Mouse (Mus musculus) megakaryocyte, embryonic 14.5 days (primary cell): ENCODE results near the gene Stk24. TPM values are rescaled to one million over a fixed set of nuclear protein-coding genes. Genes with fewer than 3 reads are reported as not detected.

Source experiments
- H3K27me3 ChIP-seq: replicated peaks from 2 replicates; pipeline ENCODE3; 2012; ENCODE audit warnings: inconsistent platforms
- H3K36me3 ChIP-seq: replicated peaks from 2 replicates; pipeline ENCODE3; 2012; ENCODE audit warnings: low read length, inconsistent platforms, mixed read lengths
- H3K4me1 ChIP-seq: 2 replicates; pipeline ENCODE4 v1.6.1; 2012; ENCODE audit warnings: inconsistent platforms
- H3K4me3 ChIP-seq: replicated peaks from 2 replicates; pipeline ENCODE3; 2012; ENCODE audit warnings: moderate library complexity, mild to moderate bottlenecking, inconsistent platforms
- H3K9me3 ChIP-seq: 2 replicates; pipeline ENCODE4 v1.6.1; 2012; ENCODE audit warnings: inconsistent platforms
- FLI1 ChIP-seq: IDR thresholded peaks from 2 replicates; pipeline ENCODE4 v1.6.1; 2012; ENCODE audit warnings: low read length, inconsistent platforms, mixed read lengths
- GATA1 ChIP-seq: IDR thresholded peaks from 3 replicates; pipeline ENCODE4 v1.6.1; 2012; ENCODE audit warnings: mixed read lengths, low read length, inconsistent platforms, borderline replicate concordance
- polyA plus RNA-seq: library from polyadenylated mRNA; stranded (reverse); fragments of >175 nt; gene quantifications from 2 replicates; pipeline ENCODE4 v1.2.3, GENCODE M21; 2012; ENCODE audit warnings: low replicate concordance; ENCODE audit not compliant: insufficient read depth

Gene Stk24
- polyA plus RNA-seq, 1 experiment = 37.4 TPM

DNA sequence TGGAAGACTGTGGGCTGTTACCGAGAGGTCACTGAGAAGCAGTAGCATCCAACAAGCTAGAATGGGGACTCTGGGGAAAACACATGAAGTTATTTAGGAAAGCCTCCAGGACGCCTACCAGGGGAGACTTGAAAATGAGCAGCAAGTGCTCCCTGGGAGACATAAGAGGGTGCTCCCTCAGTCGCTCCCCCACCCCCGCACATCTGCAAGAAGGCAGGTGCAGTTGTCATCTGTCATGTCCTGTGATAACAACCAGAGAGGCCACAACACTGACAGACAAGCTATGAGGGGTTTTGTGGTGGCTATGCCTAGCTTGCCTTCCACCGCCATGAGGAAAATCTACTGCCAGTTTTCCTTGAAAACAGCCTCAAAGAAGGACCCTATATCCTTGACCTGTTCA lies 57.7 kb downstream of the Stk24 start:
- Histone ChIP-seq H3K4me1 (peaks cover 78% of the 10 kb centered on the region), H3K27me3 (no peaks in the 10 kb centered on the region), H3K36me3 (peaks cover 48% of the 10 kb centered on the region), H3K4me3 (peak overlapping the region; percentile 53), H3K9me3 (no peaks in the 10 kb centered on the region)
- TF ChIP-seq FLI1 (no peak), GATA1 (no peak)

DNA sequence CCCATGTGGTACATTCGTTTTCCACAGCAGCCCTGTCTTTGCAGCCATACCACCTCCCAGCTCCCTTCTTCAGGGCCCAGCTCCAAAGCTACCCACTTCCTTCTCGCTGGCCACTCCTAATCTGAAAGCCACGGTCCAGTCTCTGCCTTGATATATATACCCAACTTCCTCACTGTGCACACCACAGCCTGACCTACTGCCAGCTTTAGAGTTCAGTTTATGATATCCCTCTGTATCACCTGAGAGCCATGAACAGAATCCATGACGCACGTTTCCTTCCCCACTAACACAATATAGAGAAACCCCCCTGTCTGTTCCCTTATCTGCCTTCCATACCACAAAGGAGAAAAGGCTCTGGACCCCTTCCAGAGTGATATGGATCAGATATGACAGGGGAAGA lies 61.4 kb downstream of the Stk24 start:
- H3K4me3 ChIP-seq = peak overlapping the region; percentile 85
- no peaks in the 10 kb centered on the region for H3K9me3 ChIP-seq
- H3K36me3 ChIP-seq = peaks cover 57% of the 10 kb centered on the region
- TF ChIP-seq FLI1 = no peak
- TF ChIP-seq GATA1 = no peak
- H3K4me1 ChIP-seq = peaks cover 76% of the 10 kb centered on the region
- H3K27me3 ChIP-seq = no peaks in the 10 kb centered on the region

DNA sequence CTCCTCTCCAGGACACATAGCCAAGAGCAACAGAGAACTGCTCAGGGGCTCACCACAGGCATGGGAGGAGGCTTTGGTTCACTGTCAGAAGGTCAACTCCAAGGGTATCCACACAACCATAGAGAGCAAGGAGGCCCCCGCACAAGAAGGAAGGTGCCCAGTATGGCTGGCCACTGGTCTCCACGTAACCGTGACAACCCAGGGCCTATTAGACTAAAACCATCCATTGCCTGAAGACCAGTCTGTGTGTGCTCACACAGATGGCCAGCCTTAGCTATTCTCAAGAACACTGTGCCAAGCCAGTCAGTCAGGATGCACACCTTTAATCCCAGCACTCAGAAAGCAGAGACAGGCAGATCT lies 62.5 kb downstream of the Stk24 start:
- Histone ChIP-seq H3K9me3 (no peaks in the 10 kb centered on the region), H3K4me3 (no peak overlapping the region), H3K4me1 (peaks cover 76% of the 10 kb centered on the region), H3K27me3 (no peaks in the 10 kb centered on the region), H3K36me3 (peaks cover 55% of the 10 kb centered on the region)
- TF ChIP-seq FLI1 (no peak), GATA1 (no peak)

DNA sequence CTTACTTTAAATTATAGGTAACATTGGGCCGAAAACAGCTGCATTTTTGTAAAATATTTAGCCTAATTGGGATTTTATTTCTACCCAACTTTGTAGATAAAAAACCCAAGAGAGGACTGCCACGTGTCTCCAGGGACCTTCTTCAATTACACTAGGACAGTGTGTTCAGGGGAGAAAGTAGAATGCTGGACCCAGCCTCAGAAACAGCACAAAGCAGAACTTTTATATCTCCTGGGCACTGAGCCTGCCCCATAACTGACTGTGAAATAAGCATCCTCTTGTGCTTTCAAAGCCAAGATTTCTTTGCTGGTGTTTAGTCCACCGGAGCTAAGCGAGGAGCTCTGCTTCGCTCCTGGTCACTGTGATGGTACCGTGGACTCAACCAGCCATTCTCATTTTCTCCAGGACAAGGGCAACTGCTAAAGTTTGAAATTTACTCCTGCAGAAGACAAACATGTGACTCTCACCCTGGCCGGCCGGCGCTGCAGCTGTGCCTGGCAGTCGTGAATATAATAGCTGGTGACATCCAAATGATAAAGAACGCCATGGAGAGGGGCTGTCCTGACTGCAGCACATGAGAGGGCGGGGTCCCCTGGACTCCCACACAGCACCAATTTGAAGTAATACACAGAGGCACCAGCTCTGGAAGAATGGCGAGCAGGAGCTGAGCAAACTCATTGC lies 63.0 kb downstream of the Stk24 start:
- Histone ChIP-seq H3K4me1 (peaks cover 76% of the 10 kb centered on the region), H3K9me3 (no peaks in the 10 kb centered on the region), H3K4me3 (no peak overlapping the region), H3K36me3 (peaks cover 54% of the 10 kb centered on the region), H3K27me3 (no peaks in the 10 kb centered on the region)
- no peak for TF ChIP-seq GATA1
- TF ChIP-seq FLI1 = no peak

DNA sequence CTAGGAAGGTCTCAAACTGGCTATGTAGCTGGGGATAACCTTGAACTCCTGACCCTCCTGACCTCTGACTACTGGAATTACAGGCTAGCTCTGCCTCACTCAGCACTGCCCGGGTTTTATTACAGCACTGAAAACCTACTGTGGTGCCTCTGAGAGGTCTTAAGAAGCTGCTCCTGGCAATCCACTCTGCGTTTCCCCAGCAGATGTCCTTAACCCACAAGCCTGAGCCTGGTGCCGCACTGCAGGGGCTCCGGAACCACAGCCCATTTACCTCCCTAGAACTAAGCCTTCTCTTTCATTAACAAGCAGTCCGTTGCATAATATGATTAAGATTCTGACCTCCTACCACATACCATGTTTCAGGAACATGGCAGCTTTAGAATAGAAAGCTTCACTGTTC lies 63.7 kb downstream of the Stk24 start:
- peaks cover 79% of the 10 kb centered on the region for H3K4me1 ChIP-seq
- TF ChIP-seq FLI1 = no peak
- no peak for TF ChIP-seq GATA1
- no peaks in the 10 kb centered on the region for H3K9me3 ChIP-seq
- no peak overlapping the region for H3K4me3 ChIP-seq
- H3K27me3 ChIP-seq = no peaks in the 10 kb centered on the region
- H3K36me3 ChIP-seq = peaks cover 48% of the 10 kb centered on the region

DNA sequence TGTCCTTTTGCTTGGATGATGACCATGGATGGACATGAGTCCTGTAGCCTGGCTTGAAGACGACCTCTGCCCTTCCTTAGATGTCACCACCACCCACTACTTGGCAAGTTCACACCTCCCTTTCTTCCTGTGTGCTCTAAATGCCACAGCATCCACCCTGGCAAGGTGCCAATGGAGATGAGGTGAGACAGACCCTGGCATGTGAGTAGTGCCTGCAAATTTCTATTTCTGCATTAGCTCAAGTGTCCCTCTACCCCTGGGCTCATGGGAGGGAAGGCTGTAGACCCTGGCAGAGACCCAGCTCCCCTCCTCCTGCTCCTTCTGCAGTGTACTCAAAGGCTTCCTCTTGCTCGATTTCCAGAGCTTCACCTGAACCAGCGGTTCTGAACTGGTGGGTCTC lies 64.9 kb downstream of the Stk24 start:
- Histone ChIP-seq H3K27me3 (no peaks in the 10 kb centered on the region), H3K4me3 (no peak overlapping the region), H3K36me3 (peaks cover 40% of the 10 kb centered on the region), H3K4me1 (peaks cover 91% of the 10 kb centered on the region), H3K9me3 (no peaks in the 10 kb centered on the region)
- TF ChIP-seq FLI1 = no peak

DNA sequence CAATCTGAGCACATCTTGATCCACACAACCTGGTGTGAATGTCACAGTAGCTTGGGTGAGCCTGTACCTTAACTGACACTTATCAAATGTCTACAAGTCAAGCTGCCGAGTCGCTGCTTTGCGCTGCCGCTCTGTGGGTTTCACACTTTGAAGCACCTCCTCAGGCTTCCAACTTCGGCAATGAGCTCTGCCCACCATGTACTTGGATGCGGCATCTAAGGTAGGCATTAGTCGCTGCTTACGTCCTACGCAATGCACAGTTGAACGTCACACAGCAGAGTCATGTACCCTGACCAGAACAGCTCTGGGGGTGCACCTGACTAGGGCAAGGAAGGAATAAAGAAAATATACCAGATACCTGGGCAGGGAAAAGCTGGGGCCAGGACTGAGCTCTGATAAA lies 66.5 kb downstream of the Stk24 start:
- peaks cover 96% of the 10 kb centered on the region for H3K4me1 ChIP-seq
- H3K4me3 ChIP-seq = no peak overlapping the region
- TF ChIP-seq GATA1 = no peak
- no peak for TF ChIP-seq FLI1

DNA sequence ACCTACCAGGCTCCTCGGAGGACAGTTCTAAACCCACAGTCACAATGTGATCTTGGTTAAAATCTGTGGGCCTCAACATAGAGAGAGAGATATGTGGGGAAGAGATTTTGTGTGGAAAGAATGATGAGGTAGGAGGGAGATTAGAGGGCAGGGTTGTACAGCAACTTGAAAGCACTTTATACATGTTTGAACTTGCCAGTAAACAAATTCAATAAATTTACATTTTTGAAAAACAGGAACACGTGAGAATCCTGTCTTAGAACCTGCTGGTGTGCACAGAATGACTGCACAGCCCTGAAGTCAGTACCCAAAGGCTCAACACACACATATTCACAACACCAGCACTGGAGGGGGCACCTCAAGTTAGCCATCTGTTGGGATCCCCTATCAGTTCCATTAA lies 68.7 kb downstream of the Stk24 start:
- Histone ChIP-seq H3K36me3 (peaks cover 58% of the 10 kb centered on the region), H3K4me1 (peaks cover 96% of the 10 kb centered on the region), H3K9me3 (no peaks in the 10 kb centered on the region), H3K4me3 (no peak overlapping the region), H3K27me3 (no peaks in the 10 kb centered on the region)
- TF ChIP-seq GATA1 = no peak
- TF ChIP-seq FLI1 = no peak

More for the DNA sequence above, 66.5 kb downstream of the Stk24 start:
- Histone ChIP-seq H3K27me3 (no peaks in the 10 kb centered on the region), H3K36me3 (peaks cover 46% of the 10 kb centered on the region), H3K9me3 (no peaks in the 10 kb centered on the region)

DNA sequence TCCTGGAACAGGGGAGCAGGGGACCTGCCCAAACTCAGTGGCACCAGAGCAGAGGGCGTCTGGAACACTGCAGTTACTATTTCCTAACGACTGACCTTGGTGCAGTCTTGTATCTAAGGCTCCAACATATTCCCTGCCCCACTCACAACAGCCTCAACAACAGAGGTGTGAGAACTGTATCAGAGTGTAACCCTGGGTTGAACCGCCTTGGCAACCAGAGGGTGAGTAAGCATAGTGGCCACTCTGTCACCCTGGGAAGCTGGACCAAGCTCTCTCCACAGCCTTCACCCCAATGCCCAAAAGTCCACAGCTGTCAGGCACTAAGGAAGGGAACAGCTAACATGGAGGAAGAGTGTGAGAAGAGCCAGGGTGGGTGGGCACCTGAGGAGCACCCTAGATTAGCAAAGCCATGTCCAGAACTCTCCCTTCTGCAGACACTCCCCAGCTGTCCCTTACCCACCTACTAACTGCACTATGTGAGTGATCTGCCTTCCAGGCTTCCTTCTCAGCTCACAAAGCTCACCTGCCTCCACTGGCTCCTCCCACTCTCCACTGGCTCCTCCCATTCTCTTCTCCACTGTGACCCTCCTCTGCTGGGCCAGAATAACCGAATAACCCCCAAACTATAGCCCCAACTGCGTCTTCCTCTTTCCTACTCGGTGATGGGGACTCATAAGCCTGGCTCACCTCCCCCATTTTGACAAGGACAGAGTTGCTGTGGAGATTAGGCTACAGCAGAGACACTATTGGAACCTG lies 69.3 kb downstream of the Stk24 start:
- Histone ChIP-seq H3K9me3 (no peaks in the 10 kb centered on the region), H3K27me3 (no peaks in the 10 kb centered on the region), H3K4me1 (peaks cover 90% of the 10 kb centered on the region), H3K36me3 (peaks cover 55% of the 10 kb centered on the region), H3K4me3 (peak overlapping the region; percentile 3)
- no peak for TF ChIP-seq FLI1

DNA sequence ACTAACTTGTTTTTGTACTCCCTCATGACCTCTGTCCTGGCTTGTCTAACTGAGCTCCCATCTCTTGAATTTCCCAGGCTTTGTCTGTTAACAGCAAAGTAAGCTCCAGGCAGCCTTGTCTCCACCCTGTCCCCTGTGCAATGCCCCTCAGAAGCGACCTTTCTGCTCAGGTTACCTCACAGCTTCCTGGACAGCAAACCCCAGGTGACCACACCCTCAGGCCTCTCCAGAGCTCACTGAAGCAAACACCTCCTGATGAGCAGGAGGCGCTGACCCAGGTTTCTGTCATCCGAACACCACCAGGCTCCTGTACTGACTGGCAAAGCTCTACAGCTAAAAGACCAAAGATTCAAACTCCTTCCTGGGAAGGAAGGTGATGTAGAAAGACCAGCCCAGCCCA lies 69.9 kb downstream of the Stk24 start:
- no peak overlapping the region for H3K4me3 ChIP-seq
- TF ChIP-seq FLI1 (no peak), GATA1 (no peak)
- H3K36me3 ChIP-seq = peaks cover 49% of the 10 kb centered on the region
- H3K4me1 ChIP-seq = peaks cover 90% of the 10 kb centered on the region
- no peaks in the 10 kb centered on the region for H3K9me3 ChIP-seq
- no peaks in the 10 kb centered on the region for H3K27me3 ChIP-seq
